Mouse (Mus musculus) lung, postnatal 14 days (tissue): ENCODE measurements at regions not wholly inside any gene's neighbourhood (a gene's known extent, or its start where the extent isn't known, plus 50 kb on each side); places are given as distances from the start of the nearest gene placed in this dataset.

ENCODE experiments used
- DNase-seq: peaks from one replicate; pipeline ENCODE4 v3.0.0; 2021

DNA sequence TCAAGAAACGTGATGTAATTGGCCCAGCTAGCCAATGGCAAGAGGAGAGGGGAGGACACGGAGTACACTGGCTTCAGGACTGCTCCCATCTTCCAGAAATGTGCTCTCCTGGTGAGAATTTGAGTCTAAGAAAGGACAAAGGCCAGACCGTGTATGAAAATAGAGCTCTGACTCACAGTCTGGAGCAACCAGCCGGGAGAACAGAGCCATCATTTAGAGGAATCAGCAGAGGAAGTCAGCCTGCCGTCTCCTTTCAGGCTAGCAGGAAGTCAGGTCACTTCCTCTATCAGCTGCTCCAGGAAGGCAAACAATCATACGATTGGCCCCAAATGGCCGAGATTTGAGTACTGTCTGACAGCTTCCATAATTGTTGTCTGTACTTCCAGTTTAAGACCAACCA lies 119.0 kb upstream of the Tmpo start:
- no peak for DNase-seq

DNA sequence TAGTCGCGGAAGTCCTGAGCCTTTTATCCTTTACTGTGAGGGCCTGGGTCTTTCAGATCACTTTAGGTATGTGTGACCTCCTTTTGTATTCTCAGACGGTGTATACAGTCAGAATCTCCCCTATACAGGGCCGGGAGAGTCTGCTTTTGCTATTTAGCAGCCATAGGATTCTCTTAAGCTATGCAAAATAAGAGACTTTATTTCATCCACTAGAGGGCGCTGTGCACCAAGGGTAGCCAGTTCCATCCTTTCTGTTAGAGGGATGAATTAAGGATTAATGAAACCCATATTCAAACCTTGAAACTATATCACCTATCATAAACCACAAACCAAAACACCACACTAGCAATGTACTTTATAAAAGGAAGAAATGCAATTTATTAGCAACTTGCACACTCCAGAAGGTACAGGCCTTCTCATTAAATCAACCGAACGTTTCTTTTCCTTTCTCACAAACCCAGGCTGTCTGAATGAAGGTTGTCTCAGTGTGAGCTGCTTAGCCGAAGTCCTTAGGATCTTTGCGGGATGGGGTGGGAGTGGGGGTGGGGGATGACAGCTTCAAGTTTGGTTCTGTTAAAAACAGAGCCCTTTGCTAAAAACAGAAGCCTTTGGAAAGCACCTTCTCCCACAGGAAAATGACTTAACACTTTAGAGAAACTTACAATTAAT lies 116.8 kb upstream of the Tmpo start:
- DNase-seq: peak; percentile 56

DNA sequence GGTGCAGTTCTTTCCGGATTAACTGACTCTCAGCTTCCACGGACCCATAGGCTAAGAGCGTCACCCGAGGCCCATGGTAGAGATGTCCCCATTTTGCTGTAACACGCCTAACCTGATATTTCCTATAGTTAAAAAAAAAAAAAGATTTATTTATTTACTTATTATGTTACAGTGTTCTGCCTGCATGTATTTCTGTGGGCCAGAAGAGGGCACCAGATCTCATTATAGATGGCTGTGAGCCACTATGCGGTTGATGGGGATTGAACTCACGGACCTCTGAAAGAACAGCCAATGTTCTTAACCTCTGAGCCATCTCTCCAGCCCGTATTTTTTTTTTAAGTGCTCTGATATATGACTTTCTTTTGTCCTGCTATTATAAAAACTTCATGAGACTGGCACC lies 114.2 kb upstream of the Tmpo start:
- no peak for DNase-seq

DNA sequence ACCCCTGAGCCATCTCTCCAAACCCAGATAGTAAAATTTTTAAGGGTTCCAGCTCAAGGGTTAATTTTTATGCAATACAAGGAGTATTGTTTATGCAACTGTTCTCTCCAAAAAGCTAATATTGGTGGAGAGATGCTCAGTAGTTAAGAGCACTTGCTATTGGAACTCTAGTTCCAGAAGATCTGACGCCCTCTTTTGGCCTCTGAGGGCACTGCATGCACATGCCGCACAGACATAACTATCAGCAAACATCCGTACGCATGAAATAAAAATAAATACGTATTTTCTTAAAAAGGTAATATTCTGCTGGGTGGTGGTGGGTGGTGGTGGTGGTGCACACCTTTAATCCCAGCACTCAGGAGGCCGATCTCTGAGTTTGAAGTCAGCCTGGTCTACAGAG lies 112.1 kb upstream of the Tmpo start:
- DNase-seq: no peak

DNA sequence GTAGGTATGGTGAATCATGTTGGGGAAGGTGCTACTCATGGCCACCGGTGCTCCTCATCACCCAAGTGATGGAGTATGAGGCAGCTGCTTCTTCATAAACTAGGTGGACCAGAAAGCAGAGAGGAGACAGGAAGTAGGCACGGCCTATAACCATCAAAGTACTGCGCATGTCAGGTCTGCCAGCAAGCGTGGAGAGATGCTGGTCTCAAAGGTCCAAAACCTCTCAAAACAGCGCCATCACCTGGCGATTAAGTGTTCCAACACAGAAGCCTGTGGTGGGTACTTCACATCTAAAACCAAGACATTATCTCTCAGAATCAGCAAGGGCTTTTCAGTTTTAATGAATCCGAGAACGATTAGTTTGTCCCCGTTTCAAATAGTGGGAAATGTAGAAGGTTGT lies 103.1 kb upstream of the Tmpo start:
- DNase-seq: no peak

DNA sequence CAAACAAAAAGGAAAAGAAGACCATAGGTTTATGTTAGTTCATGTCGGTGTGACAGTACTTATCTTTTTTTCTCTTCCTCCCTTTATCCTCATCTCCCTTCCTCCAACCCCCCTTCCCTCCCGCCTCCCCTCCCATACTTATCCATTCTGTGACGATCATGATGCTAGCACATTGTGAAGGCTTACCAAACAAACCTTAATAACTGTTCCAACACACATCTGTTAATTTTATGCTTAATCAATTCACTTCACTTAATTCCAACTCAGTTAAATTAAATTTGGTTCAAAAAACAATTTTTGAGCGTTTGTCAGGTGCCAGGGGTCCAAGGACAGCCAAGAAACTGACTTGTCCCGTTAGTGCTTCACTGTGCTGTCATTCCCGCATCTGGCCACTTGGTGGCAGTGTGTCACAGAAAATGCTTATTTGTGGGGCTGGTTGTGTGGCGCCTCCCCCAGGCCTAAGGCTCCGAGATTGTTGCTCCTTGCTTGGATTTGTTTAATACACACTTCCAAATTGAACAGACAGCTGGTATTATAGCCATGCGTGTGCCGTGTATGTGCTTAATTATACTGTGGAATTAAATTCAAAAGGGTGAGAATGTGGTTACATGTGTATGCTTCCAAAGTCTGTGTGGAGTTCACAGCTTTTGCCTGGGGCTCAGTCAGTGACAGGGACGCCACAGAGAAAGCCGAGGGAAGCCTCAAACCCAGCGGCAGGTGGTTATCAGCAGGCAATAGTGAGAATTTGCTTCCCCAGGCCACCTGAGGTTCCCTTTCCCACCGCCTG lies 90.0 kb upstream of the Tmpo start:
- peak; percentile 90 for DNase-seq

DNA sequence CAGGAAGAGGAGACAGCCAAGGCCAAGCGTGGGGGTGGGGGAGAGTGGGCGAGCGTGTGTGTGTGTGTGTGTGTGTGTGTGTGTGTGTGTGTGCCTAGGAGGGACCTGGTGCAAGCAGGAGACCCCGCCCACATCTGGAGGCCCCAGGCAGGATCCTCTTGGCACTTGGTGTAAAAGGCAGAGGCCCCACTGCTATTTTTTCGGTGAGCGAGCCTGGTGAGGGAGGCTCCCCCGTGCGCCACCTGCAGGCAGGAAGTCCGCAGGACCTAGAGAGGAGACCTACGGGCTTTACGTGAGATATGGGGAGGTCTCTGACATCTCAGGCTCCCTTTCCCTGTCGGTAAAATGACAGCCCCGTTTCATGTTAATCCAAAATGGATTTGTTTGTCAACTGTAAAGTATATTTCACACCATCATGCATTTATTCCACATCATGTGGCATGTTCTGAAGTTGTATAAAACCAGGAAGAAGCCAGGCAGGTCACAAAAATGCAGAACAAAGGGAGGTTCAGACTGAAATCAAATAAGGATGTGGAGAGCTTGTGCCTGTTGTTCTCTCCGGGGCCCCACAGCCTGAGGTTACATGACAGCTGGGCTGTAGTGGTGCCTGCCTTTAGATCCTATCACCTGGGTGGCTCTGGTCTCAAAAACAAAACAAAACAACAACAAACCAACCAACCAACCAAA lies 89.3 kb upstream of the Tmpo start:
- peak; percentile 75 for DNase-seq

DNA sequence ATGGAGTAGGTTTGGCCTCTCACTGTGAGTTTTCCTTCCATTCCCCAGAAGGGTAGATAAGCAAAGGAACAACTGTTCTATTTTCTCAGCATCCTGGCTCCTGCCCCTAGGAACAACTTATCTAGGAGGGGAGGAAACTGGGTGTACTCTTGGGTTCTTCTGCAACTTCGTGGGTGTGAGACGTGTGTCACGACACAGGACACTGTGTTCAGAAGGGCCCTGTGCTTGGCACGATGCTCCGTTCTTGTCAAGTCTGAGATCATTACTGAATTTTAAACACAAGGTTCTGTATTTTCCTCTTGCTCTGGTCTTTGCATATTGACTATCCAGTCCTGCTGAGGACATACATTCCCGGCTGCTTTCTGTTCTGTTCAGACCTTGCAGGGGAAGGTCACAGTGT lies 86.8 kb upstream of the Tmpo start:
- no peak for DNase-seq

DNA sequence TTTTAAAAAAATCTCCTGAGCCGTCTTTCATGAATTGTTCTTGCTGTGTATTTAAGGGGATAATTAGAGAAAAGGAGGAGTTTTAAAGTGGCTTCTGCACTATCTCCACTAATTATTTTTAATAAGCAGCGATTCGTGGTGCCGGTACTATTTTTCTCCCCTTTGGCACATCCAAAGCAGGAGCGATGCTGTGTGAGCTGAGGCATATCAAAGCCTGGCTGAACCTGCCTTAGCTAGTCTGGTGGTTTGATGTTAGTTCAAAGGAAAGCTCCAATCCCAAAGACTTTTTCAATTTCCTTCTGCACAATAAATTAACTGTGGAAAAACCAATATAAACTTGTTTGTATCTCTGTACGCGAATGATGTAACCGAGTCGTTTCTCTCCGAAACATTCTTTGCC lies 79.3 kb upstream of the Tmpo start:
- no peak for DNase-seq

DNA sequence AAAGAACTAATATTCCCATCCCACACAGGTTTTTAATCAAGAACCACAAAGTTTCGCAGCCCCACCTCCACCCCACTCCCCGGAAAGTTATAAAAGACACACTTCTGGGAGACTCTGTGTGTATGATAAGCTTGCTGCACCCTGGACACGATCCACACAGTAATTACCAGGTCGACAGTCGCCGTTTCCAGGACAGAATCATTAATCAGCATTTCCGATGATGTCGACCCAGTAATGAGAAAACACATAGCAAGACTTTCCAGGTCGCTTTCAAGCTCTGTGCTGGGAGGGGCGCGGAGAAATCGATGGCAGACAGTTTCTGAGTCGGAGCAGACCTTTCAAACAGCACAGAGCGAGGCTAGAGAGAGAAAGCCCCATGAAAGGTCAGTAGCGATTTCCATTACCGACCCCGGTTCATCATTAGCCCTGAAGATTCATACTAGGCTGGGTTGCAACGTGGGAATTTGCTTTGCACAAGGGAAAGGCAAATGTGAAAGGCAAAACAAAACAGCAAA lies 68.6 kb upstream of the Tmpo start:
- DNase-seq: no peak

DNA sequence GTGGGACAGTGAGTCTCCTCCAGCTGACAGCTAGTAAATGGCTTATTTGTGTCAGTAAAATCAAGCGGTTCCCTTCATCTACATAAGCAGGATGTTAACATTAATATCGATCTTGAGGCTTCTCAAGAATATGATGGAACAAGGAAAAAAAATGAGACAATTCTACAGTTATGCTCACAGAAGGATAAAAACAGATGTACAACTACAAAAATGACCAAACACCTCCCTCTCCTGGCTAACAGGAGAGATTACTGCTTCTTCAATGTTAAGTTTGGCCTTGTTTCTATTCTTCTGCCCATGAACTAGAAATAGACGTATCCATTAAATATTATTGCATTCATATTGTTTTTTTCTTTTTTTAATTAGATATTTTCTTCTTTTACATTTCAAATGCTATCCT lies 63.2 kb upstream of the Tmpo start:
- no peak for DNase-seq

DNA sequence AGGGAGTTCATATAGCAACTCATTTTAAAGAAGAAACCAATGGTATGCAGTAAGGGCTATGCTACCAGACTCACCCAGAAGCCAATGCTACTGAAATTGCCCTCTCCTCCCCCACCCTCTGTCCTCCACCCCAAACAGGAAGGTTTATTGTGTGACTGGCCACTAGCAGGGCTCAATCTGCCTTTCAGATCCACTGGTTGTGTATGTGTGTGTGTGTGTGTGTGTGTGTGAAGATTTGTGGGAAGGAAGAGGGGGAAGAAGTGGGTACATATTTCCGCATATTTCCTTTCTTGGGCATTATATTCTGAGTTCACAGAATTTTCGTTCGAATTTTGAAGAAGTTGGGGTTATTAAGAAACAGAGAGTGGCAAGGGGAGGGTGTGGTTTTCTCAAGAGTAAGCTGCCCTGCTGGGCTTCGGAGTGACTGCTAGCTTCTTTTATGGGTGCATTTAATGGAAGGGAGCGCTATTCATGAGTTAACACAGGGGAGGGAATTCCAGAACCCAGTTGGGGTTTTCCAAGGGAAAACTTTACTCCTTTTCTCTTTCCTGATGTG lies 61.5 kb upstream of the Tmpo start:
- DNase-seq: no peak

DNA sequence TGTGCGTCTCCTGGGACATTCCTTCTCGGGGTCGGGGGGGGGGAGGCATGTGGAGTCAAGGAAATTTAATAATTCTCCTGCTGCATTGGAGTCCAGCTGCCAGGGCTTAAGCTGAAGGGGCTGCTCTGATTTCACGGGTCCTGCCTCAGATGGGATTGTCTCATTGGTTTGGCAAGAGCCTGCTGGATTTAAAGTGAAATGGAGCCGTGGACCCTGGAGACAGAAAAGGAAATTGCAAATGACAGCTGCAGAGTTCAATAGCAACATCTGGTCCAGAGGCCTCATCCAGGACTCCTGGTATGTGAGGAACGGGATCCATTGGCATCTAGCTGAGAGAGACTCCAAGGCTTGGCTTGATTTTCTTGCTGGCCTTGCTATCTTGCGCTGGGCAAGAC lies 60.5 kb upstream of the Tmpo start:
- DNase-seq: no peak

DNA sequence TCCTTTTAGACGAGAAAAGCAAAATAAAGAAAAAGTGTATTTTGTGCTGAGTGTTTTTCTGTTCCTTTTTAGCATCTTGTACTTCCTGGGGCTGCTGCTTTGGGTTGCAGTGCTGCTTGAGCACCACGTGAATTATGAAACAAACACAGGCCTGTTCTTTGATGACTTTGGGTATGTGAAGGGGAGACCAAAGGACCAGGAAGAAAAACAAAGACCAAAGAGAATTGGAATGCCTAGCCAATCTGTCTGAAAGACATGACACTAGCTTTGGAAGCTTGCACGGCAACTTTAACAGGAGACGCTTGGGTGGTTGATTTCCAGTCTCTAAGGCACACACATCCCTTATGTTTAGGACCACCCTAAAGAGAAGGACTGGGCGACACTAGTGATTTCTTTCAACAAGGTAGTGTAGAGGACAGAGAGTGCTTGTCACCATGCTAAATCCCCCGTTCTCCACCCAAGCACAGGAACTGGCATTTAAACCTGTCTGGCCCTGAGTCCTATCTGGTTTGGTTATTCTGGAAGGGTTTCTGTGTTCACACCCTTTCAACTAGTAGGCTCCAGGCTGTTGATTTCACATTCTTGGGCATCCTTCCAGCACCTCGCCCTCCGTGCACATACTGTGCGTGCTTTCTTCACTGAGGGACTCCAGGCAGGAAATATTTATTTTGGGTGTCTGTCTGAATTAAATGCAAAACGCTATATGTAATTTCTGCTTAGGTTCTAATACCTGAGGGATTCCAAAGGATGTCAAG lies 59.9 kb upstream of the Tmpo start:
- peak; percentile 83 for DNase-seq

DNA sequence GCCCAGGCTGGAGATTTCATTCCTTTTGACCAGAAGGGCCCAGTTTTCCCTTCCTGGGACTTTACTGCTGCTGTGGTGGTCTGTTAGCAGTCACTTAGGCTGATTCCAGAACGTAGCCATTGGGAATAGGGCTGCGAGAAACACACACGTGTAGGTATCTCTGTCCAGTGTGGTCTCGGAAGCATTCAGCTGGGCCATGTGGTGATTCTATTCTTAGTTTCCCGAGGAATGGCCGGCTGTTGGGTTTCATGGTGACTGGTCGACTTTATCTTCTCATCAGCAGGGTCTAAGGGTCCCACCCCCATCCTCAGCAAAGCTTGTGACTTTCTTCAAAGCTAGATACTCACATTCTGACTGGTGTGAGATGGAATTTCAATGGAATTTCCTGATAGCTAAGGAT lies 59.2 kb upstream of the Tmpo start:
- DNase-seq: no peak

DNA sequence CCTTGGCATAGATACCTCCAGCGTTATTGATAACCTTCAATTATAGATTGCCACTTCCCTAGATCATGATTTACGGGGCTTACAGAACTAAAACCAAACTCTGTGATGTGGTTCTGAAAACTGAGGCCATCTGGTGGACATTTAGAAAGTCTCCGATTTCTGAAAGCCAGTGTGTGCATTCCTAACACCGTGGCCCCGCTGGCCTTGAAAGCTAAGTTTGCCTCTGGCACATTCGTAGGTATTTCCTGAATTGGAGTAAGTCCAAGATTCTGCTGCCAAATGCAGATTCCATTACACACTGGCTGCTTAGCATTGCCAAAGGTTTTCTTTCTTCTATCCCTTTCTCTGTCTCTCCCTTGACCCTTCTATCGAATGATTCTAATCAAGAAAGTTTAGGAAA lies 55.7 kb upstream of the Tmpo start:
- peak; percentile 62 for DNase-seq

DNA sequence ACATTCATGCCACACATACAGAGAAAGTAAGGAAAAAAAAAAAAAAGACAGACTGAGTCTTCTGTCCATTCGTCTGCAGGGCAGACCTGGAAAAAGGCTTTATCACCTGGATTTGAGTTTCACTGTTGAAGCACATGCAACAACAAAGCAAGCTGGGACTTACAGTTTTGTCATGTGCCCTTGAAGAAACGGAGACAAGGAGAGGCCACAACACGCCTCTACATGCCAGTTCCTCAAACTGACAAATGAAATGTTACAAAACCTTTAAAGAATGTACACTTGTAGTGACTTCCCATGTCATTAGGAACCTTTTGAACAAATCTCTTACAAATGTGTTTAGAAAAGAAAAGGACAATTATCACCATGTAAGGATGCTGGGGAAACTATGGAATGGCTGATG lies 53.6 kb upstream of the Tmpo start:
- no peak for DNase-seq
